Mouse (Mus musculus): ENCODE results near the gene Col5a3.
A peak's percentile ranks its signal among the peaks of the same experiment; 100 is the strongest.

GRCm38 (mm10) chr9:20740407-20740806 lies 74.5 kb downstream of the Col5a3 start:
- TF ChIP-seq CTCF (IDR thresholded peaks at IDR 0.05; ENCODE audit: borderline replicate concordance, insufficient read depth, low read length) = peak; percentile 97
- no peak for TF ChIP-seq POLR2A (IDR thresholded peaks at IDR 0.05; ENCODE audit: low read depth, low read length)
